Mouse (Mus musculus) liver, embryonic 14.5 days (tissue): ENCODE results near the gene Rprml. TPM values are rescaled to one million over a fixed set of nuclear protein-coding genes. Genes with fewer than 3 reads are reported as not detected.

Experiments
- ATAC-seq: fragments of 200-750 bp; cut with Nextera tagmentation; 2 replicates; pipeline ENCODE4 v1.8.0; 2017; ENCODE audit warnings: moderate number of reproducible peaks, mild to moderate bottlenecking, moderate library complexity; ENCODE audit not compliant: insufficient read depth
- DNase-seq, 3 experiments: peaks; one replicate each; pipeline ENCODE4 v3.0.0-alpha.2; 2012 to 2013; ENCODE audit warnings: low read depth in 3 of 3, low spot score in 3 of 3
- H3K27ac ChIP-seq: fragments of 300-500 bp; sonication (generic); 2 replicates; pipeline ENCODE4 v1.5.1; 2014; ENCODE audit warnings: moderate library complexity, mild to moderate bottlenecking, control low read depth, inconsistent platforms
- H3K27me3 ChIP-seq: fragments of 300-500 bp; sonication (generic); 2 replicates; pipeline ENCODE4 v1.6.1; 2014; ENCODE audit warnings: mild to moderate bottlenecking, low read length, moderate library complexity; ENCODE audit not compliant: control insufficient read depth, insufficient read depth
- H3K36me3 ChIP-seq: fragments of 300-500 bp; sonication (generic); replicated peaks from 2 replicates; pipeline ENCODE4 v1.6.1; 2014; ENCODE audit warnings: low read depth; ENCODE audit not compliant: control insufficient read depth, insufficient read depth
- H3K4me1 ChIP-seq, 2 experiments: fragments of 200-500 bp in 1 of 2; fragments of 300-500 bp in 1 of 2; sonication (generic) in 1 of 2; replicated peaks; 2 replicates each; pipeline ENCODE4 v1.6.1; 2012 to 2014; ENCODE audit warnings: antibody characterized with exemption in 1 of 2, inconsistent platforms in 1 of 2, low read length in 1 of 2; ENCODE audit not compliant: control insufficient read depth in 2 of 2, insufficient read depth in 2 of 2
- H3K4me2 ChIP-seq: fragments of 300-500 bp; sonication (generic); 2 replicates; pipeline ENCODE4 v1.6.1; 2014; ENCODE audit warnings: low read depth, mild to moderate bottlenecking, control low read depth, moderate library complexity
- H3K4me3 ChIP-seq, 2 experiments: fragments of 200-500 bp in 1 of 2; fragments of 300-500 bp in 1 of 2; sonication (generic) in 1 of 2; 2 replicates each; pipeline ENCODE4 v1.5.1; 2012 to 2014; ENCODE audit warnings: low read depth in 2 of 2, low read length in 2 of 2, mild to moderate bottlenecking in 2 of 2, control low read depth in 1 of 2, inconsistent platforms in 1 of 2, moderate library complexity in 1 of 2; ENCODE audit not compliant: insufficient read depth in 1 of 2
- H3K9ac ChIP-seq: fragments of 300-500 bp; sonication (generic); replicated peaks from 2 replicates; pipeline ENCODE4 v1.6.1; 2014; ENCODE audit warnings: mild to moderate bottlenecking, control low read depth, moderate library complexity
- H3K9me3 ChIP-seq: fragments of 300-500 bp; sonication (generic); 2 replicates; pipeline ENCODE4 v1.6.1; 2016; ENCODE audit warnings: low read length, mixed read lengths; ENCODE audit not compliant: control insufficient read depth
- CTCF ChIP-seq: IDR thresholded peaks from 2 replicates; pipeline ENCODE4 v1.5.1; 2016; ENCODE audit warnings: antibody characterized with exemption, low read depth, control low read depth
- EP300 ChIP-seq: IDR thresholded peaks from 2 replicates; pipeline ENCODE4 v1.6.1; 2016; ENCODE audit warnings: antibody characterized with exemption, low read depth
- WGBS: fragments of 180-500 bp; shearing (Covaris S2); extraction: QIAGEN DNeasy Blood & Tissue Kit; methylation state at CpG from one replicate; pipeline ENCODE4 v1.1.7; 2014; ENCODE audit not compliant: insufficient replicate concordance; 5-methylcytosine and 5-hydroxymethylcytosine counted together
- polyA plus RNA-seq, 2 experiments: library from polyadenylated mRNA; depleted of rRNA in 1 of 2; stranded (reverse) in 1 of 2; unstranded in 1 of 2; fragments of >200 nt; fragmentation: Nextera tagmentation in 1 of 2; extraction: Ambion mirVana in 1 of 2; gene quantifications; 2 replicates each; pipeline versions ENCODE4 v1.2.1 to v1.2.3; 2012 to 2014

The Rprml gene
- polyA plus RNA-seq, 2 experiments, result not detected

DNA sequence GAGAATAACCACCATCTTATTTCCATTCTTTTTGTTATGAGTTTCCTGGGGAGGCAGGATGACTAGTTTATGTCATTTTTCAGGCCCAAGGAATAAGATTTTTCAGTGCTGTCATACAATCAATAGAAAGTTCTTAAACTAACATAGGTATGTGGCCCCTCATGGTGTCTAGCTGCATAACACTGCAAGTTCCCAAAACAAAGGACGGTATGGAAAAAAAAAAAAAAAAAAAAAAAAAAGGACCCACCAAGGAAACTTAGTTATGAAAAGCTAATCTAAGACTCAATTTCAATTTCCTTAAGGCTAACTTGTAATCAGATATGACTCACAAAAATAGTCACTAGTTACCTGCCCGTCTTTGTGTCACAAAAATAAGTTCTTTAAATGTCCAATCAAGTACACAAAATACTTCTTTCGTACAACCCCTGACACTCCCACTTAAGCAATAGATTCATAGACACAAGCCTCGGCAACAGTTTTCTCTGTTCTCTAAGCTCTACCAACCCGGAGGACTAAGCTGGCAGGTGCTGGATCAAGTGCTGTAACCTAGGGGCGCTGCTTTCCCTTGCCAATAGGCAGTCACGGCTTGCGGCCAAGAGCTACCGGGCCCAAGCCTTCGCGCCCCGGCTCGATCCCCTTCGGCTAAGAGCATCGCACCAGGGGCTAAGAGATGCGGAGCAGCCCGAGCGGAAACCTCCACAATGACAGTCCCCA is 47.6 kb downstream of the Rprml start:
- Histone ChIP-seq H3K9me3 (no peaks in the 10 kb centered on the region), H3K4me1 (peaks cover 3 to 11% of the 10 kb centered on the region in 2 experiments), H3K9ac (peak overlapping the region; percentile 80), H3K36me3 (no peaks in the 10 kb centered on the region), H3K4me3 (peak overlapping the region; percentile 82 to 84), H3K27ac (peak overlapping the region; percentile 63), H3K4me2 (peak overlapping the region; percentile 73), H3K27me3 (no peaks in the 10 kb centered on the region)
- TF ChIP-seq EP300 (no peak), CTCF (peak; percentile 30; the same call in 1 of the 2 replicates)
- peak; percentile 58 for ATAC-seq
- 1% methylated on average over 18 of the region's 18 CpGs for WGBS
- DNase-seq, result no peak

DNA sequence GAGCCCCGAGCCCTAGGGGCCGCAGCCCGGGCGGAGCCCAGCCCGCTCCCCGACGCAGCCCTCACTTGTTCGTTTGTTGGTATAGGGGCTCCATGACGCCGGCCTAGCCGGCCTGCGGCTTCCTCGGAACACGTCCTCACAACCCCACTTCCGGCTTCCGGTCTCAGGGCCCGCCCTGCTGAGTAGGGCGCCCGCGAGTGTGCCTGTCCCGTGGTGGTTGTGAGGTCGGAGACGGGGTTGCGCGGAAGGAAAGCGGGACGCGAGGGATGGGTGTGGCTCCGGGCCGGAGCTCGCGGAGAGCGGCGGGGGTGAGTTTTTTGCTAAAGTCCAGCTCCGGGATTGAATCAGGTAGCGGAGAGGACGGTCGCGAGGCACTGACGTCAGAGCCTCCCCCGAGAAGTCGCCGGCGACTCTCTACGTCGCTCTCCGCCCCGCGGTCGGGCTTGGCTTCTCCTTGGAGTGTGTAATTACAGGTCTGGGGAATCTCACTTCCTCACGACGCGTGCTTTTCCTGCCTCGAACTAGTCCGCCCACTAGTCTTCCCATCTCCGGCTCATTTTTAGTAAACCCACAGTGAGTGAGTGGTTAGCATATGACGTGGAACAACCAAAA is 48.3 kb downstream of the Rprml start, which contains the start of gene Gosr2:
TSS of gene Gosr2 (minus strand) at position 334 of the 612 bp plus-strand sequence.
- H3K9me3 ChIP-seq, result no peaks in the 10 kb centered on the region
- peak within 1 kb of the TSS; percentile 80 for H3K9ac ChIP-seq
- peak within 1 kb of the TSS; percentile 63 for H3K27ac ChIP-seq
- peak within 1 kb of the TSS; percentile 82 to 84 for H3K4me3 ChIP-seq
- ATAC-seq (peak; percentile 97), DNase-seq (peak; percentile 70 to 81 (median 74))
- TF ChIP-seq CTCF (no peak; the same call in 1 of the 2 replicates), EP300 (0 out of 2 replicates have a peak, but pooled peaks have one; percentile 37)
- H3K36me3 ChIP-seq, result no peaks in the 10 kb centered on the region
- under 1% methylated on average over 57 of the region's 57 CpGs for WGBS
- peak within 1 kb of the TSS; percentile 73 for H3K4me2 ChIP-seq
- peaks cover 3 to 11% of the 10 kb centered on the region in 2 experiments for H3K4me1 ChIP-seq
- no peaks in the 10 kb centered on the region for H3K27me3 ChIP-seq

DNA sequence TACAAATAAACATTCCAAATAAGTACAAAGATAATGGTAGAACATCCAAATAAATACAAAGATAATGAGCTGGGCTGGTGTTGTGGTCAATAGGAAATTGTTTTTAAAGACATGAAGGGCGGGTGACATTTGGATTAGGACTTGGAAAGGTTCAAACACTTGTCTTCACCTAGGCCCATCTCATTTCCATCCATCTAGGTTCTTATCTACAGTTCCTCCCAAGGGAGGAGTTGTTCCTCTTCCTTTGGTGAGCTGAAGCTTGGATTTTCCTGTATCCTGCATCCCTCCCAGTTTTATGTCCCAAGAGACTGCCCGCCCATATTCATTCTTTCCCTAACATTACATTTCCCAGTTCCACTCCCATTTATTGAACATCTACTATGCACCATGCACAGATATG is 48.9 kb downstream of the Rprml start:
- 72% methylated on average over 2 of the region's 2 CpGs for WGBS
- Histone ChIP-seq H3K4me1 (peaks cover 3 to 11% of the 10 kb centered on the region in 2 experiments), H3K9ac (peak overlapping the region; percentile 80), H3K27ac (peak overlapping the region; percentile 63), H3K4me3 (peak overlapping the region; percentile 82 to 84), H3K36me3 (no peaks in the 10 kb centered on the region), H3K4me2 (peak overlapping the region; percentile 73), H3K27me3 (no peaks in the 10 kb centered on the region), H3K9me3 (no peaks in the 10 kb centered on the region)
- ATAC-seq (no peak), DNase-seq (no peak)
- no peak for TF ChIP-seq CTCF
- TF ChIP-seq EP300, result no peak

Other genes with a start within 250 kb of the Rprml start
- 3.7 TPM in 2 replicates for gene Plekhm1, start 236.9 kb upstream of the Rprml start, polyA plus RNA-seq (2012; rRNA removed)
- gene Plekhm1, start 236.9 kb upstream of the Rprml start, polyA plus RNA-seq (2014; fragmentation: Nextera tagmentation; extraction: Ambion mirVana), result 3.3 and 3.9 TPM in 2 replicates
- not detected in 2 replicates for gene Lrrc37a, start 145.0 kb upstream of the Rprml start, polyA plus RNA-seq (2012; rRNA removed)
- gene Lrrc37a, start 145.0 kb upstream of the Rprml start, polyA plus RNA-seq (2014; fragmentation: Nextera tagmentation; extraction: Ambion mirVana), result not detected in 2 replicates
- not detected in 2 replicates for gene Gm884, start 28.4 kb upstream of the Rprml start, polyA plus RNA-seq (2012; rRNA removed)
- not detected in 2 replicates for gene Gm884, start 28.4 kb upstream of the Rprml start, polyA plus RNA-seq (2014; fragmentation: Nextera tagmentation; extraction: Ambion mirVana)
- not detected in 2 replicates for gene Lyzl6, start 10.7 kb upstream of the Rprml start, polyA plus RNA-seq (2012; rRNA removed)
- not detected in 2 replicates for gene Lyzl6, start 10.7 kb upstream of the Rprml start, polyA plus RNA-seq (2014; fragmentation: Nextera tagmentation; extraction: Ambion mirVana)
- gene Gosr2, start 48.3 kb downstream of the Rprml start, polyA plus RNA-seq (2012; rRNA removed), result 25.4 and 27.6 TPM in 2 replicates
- gene Gosr2, start 48.3 kb downstream of the Rprml start, polyA plus RNA-seq (2014; fragmentation: Nextera tagmentation; extraction: Ambion mirVana), result 39.1 and 40.3 TPM in 2 replicates
- gene Wnt9b, start 100.3 kb downstream of the Rprml start, polyA plus RNA-seq (2012; rRNA removed), result 0.01 TPM in 2 replicates
- 0.05 TPM in 1 of 2 replicates, not detected in the other for gene Wnt9b, start 100.3 kb downstream of the Rprml start, polyA plus RNA-seq (2014; fragmentation: Nextera tagmentation; extraction: Ambion mirVana)
- gene Wnt3, start 124.6 kb downstream of the Rprml start, polyA plus RNA-seq (2012; rRNA removed), result 0.01 TPM in 2 replicates
- gene Wnt3, start 124.6 kb downstream of the Rprml start, polyA plus RNA-seq (2014; fragmentation: Nextera tagmentation; extraction: Ambion mirVana), result not detected in 2 replicates